Mouse (Mus musculus) heart, embryonic 14.5 days (tissue): ENCODE data around the gene Slc5a11. TPM values are rescaled to one million over a fixed set of nuclear protein-coding genes. Genes with fewer than 3 reads are reported as not detected.

Experiments used
- ATAC-seq: fragments of 200-750 bp; cut with Nextera tagmentation; 2 replicates; pipeline ENCODE4 v1.8.0; 2017; ENCODE audit warnings: low read depth, moderate TSS enrichment; ENCODE audit not compliant: insufficient number of reproducible peaks, insufficient read depth, low FRiP score
- H3K27ac ChIP-seq, 2 experiments: fragments of 200-500 bp in 1 of 2; fragments of 300-500 bp in 1 of 2; sonication (generic) in 1 of 2; replicated peaks in 1 of 2; 2 replicates each; pipeline ENCODE4 v1.5.1; 2012 to 2014; ENCODE audit warnings: low read depth in 2 of 2, low read length in 2 of 2, control low read depth in 1 of 2, mild to moderate bottlenecking in 1 of 2, mixed read lengths in 1 of 2; ENCODE audit not compliant: control insufficient read depth in 1 of 2, insufficient read depth in 1 of 2
- H3K27me3 ChIP-seq: fragments of 300-500 bp; sonication (generic); 2 replicates; pipeline ENCODE4 v1.6.1; 2014; ENCODE audit warnings: mild to moderate bottlenecking, low read length, control low read depth; ENCODE audit not compliant: control insufficient read depth, insufficient read depth
- H3K36me3 ChIP-seq: fragments of 300-500 bp; sonication (generic); 2 replicates; pipeline ENCODE4 v1.6.1; 2014; ENCODE audit warnings: mild to moderate bottlenecking, control low read depth, low read length, mixed read lengths; ENCODE audit not compliant: control insufficient read depth, insufficient read depth
- H3K4me1 ChIP-seq, 2 experiments: fragments of 200-500 bp in 1 of 2; fragments of 300-500 bp in 1 of 2; sonication (generic) in 1 of 2; 2 replicates each; pipeline ENCODE4 v1.6.1; 2012 to 2014; ENCODE audit warnings: low read length in 2 of 2, control low read depth in 1 of 2, mixed read lengths in 1 of 2; ENCODE audit not compliant: control insufficient read depth in 2 of 2, insufficient read depth in 2 of 2
- H3K4me2 ChIP-seq: fragments of 300-500 bp; sonication (generic); 2 replicates; pipeline ENCODE4 v1.6.1; 2014; ENCODE audit warnings: mild to moderate bottlenecking, low read length
- H3K4me3 ChIP-seq, 2 experiments: fragments of 200-500 bp in 1 of 2; fragments of 300-500 bp in 1 of 2; sonication (generic) in 1 of 2; 2 replicates each; pipeline ENCODE4 v1.5.1; 2012 to 2014; ENCODE audit warnings: low read length in 2 of 2, mild to moderate bottlenecking in 2 of 2, control low read depth in 1 of 2, low read depth in 1 of 2, moderate library complexity in 1 of 2; ENCODE audit not compliant: control insufficient read depth in 1 of 2, insufficient read depth in 1 of 2
- H3K9ac ChIP-seq: fragments of 300-500 bp; sonication (generic); 2 replicates; pipeline ENCODE4 v1.6.1; 2014; ENCODE audit warnings: mild to moderate bottlenecking, low read length
- H3K9me3 ChIP-seq: fragments of 300-500 bp; sonication (generic); 2 replicates; pipeline ENCODE4 v1.6.1; 2016; ENCODE audit warnings: low read length, control low read depth; ENCODE audit not compliant: control insufficient read depth
- WGBS: fragments of 180-500 bp; shearing (Covaris S2); extraction: QIAGEN DNeasy Blood & Tissue Kit; methylation state at CpG from one replicate; pipeline ENCODE4 v1.1.7; 2014; 5-methylcytosine and 5-hydroxymethylcytosine counted together
- polyA plus RNA-seq: library from polyadenylated mRNA; unstranded; fragments of >200 nt; fragmentation: Nextera tagmentation; extraction: Ambion mirVana; gene quantifications from 2 replicates; pipeline ENCODE4 v1.2.1, GENCODE M21; 2014

The Slc5a11 gene
- 0.51 TPM in 1 of 2 replicates, not detected in the other for polyA plus RNA-seq

DNA sequence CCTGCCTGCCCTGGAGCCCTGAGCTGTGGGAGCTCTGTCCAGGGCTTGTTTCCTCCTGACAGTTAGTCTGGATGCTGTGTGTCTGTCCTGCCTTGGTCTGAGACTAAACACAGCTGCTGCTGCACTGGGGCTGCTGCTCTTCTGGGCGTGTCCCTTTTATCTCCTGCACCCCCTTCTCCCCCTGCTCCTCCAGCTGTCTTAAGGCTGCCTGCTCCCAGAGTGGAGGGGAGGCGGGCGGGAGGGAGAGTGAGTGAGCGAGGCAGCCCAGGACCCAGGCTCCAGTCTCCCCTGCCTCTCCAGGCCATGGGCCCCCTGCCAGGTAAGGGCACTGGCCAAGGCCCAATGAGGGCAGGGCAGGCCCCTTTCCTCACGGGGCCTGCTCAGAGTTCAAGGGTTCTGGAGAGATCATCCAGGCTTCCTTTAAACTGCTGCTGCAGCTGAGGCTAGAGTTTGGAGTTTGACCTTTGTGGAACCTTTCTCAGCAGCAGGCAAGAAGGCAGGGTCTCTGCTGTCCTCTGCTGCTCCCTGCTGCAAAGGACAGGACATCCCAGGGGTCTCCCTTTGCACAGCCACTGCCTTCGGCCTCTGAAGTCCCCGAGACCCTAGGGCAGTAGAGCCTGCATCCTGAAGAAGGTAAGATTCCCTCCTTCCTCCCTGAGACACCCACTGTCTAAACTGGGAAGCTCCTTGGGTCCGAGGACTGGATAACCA lies at the start of gene Slc5a11:
Gene Slc5a11 (plus strand): TSS at position 416 of the 711 bp plus-strand sequence.
- ATAC-seq: peak; percentile 52; the same call in 1 of the 2 replicates
- Histone ChIP-seq H3K9ac (no peak within 1 kb of the TSS), H3K27ac (no peak within 1 kb of the TSS), H3K36me3 (no peaks in the 10 kb centered on the region), H3K9me3 (no peaks in the 10 kb centered on the region), H3K4me2 (no peak within 1 kb of the TSS), H3K4me3 (no peak within 1 kb of the TSS), H3K4me1 (peaks cover 14% of the 10 kb centered on the region in 2 experiments), H3K27me3 (no peaks in the 10 kb centered on the region)
- WGBS: 35% methylated on average over 8 of the region's 8 CpGs

DNA sequence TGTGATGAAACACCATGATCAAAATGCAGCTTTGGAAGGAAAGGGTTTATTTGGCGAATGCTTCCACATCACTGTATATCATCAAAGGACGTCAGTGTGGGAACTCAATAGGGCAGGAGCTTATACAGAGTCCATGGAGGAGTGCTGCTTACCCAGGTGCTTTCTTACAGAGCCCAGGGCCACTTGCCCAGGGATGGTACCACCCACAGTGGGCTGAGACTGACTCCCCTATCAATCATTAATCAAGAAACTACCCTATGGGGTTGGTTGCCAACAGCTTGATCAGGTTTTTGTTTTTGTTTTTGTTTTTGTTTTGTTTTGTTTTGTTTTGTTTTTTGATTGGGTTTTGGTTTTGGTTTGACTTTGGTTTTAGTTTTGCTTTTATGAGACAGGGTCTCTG lies 47.1 kb upstream of the Slc5a11 start:
- H3K9ac ChIP-seq: no peak overlapping the region
- ATAC-seq: no peak

DNA sequence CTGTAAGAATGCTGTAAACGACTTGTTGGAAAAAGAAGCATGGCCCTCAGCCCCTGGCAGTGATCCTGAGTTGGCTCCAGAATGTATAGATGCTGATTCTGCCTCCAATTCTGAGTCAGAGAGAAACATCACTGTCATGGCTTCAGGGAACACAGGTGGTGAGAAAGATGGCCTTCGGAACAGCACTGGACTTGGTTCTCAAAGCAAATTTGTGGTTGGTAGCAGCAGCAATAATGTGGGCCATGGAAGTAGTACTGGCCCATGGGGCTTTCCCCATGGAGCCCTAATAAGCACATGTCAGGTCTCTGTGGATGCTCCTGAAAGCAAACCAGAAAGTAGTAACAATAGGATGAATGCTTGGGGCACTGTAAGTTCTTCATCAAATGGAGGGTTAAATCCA lies 45.0 kb upstream of the Slc5a11 start:
- ATAC-seq: no peak
- H3K27me3 ChIP-seq: no peaks in the 10 kb centered on the region
- no peak overlapping the region for H3K27ac ChIP-seq
- peaks cover 0 to 5% of the 10 kb centered on the region in 2 experiments; a peak in 2 of 4 replicates for H3K4me1 ChIP-seq
- H3K4me3 ChIP-seq: no peak overlapping the region
- H3K36me3 ChIP-seq: peaks cover 100% of the 10 kb centered on the region
- 90% methylated on average over 2 of the region's 2 CpGs for WGBS
- H3K9me3 ChIP-seq: no peaks in the 10 kb centered on the region
- no peak overlapping the region for H3K9ac ChIP-seq
- H3K4me2 ChIP-seq: no peak overlapping the region

More for the DNA sequence above, 47.1 kb upstream of the Slc5a11 start:
- H3K4me2 ChIP-seq: no peak overlapping the region
- H3K27me3 ChIP-seq: no peaks in the 10 kb centered on the region
- H3K36me3 ChIP-seq: peaks cover 100% of the 10 kb centered on the region
- H3K4me3 ChIP-seq: no peak overlapping the region
- H3K4me1 ChIP-seq: peaks cover 0 to 12% of the 10 kb centered on the region in 2 experiments; a peak in 3 of 4 replicates
- 90% methylated on average over 2 of the region's 2 CpGs for WGBS
- no peaks in the 10 kb centered on the region for H3K9me3 ChIP-seq
- no peak overlapping the region for H3K27ac ChIP-seq

DNA sequence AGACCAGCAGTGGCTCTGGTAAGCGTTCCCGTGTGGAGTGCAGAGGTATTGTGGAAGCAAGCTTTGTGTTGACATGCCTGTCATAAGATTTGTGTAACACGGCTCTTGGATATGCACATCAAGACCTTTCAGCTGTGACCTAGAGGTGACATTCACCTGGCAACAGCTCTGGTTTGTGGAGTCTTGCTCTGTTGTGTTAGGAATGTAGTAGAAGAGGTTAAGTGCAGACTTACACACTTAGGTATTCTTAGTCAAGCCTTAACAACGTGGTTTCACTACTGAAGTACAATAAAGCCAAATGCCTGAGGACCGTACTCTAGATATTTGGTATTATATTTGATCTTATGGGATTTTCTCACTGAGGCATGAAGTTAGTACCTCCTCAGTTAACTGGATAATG lies 42.5 kb upstream of the Slc5a11 start:
- Histone ChIP-seq H3K4me1 (peaks cover 0 to 5% of the 10 kb centered on the region in 2 experiments; a peak in 2 of 4 replicates), H3K27me3 (no peaks in the 10 kb centered on the region), H3K4me2 (no peak overlapping the region), H3K4me3 (no peak overlapping the region), H3K36me3 (peaks cover 100% of the 10 kb centered on the region), H3K9me3 (no peaks in the 10 kb centered on the region), H3K27ac (no peak overlapping the region), H3K9ac (no peak overlapping the region)
- WGBS: 44% methylated on average over 5 of the region's 5 CpGs
- ATAC-seq: no peak

- Histone ChIP-seq H3K9me3 (no peaks in the 10 kb centered on the region), H3K36me3 (peaks cover 100% of the 10 kb centered on the region), H3K9ac (no peak overlapping the region), H3K4me2 (no peak overlapping the region), H3K4me1 (no peaks in the 10 kb centered on the region; a peak in 1 of 4 replicates), H3K4me3 (no peak overlapping the region), H3K27ac (no peak overlapping the region), H3K27me3 (no peaks in the 10 kb centered on the region)
- ATAC-seq: no peak
Measured at GRCm38 (mm10) chr7:123177215-123177614, 37.4 kb upstream of the Slc5a11 start.

DNA sequence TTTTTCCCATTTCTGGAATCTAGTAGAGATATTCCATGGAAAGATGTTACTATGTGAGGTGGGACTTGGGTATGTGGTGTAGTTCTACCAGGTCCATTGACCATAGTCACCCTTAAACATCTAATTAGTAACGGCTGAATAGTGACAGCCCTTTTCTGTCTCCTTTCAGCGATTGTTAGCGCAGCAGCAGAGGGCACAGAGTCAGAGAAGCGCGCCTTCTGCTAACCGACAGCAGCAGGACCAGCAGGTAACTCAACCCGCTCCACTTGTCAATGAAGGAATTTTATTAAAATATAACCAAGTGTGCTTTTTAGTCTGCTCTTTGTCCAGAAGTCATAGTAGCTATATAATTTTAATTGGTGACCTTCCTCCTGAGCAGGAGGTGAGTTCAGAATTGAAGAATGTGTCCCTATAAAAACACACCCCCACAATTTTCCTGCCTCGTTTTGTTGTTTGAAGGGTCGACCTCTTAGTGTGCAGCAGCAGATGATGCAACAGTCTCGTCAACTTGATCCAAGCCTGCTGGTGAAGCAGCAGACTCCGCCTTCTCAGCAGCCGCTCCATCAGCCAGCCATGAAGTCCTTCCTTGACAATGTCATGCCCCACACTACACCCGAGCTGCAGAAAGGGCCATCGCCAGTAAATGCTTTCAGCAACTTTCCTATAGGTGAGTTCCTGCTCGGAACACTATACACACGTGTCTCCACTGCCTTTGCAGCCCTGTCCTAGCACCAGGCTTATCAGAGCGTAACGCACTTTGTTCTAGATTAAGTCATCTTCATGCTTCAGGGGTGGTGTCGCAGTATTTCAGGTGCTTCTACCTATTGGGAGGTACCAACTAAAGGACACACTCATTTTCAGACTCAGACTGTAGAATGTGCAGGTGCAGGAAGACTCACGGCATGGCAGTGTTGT lies 32.5 kb upstream of the Slc5a11 start:
- WGBS: 82% methylated on average over 20 of the region's 20 CpGs
- no peaks in the 10 kb centered on the region for H3K27me3 ChIP-seq
- ATAC-seq: no peak

GRCm38 (mm10) chr7:123184891-123185290 lies 29.7 kb upstream of the Slc5a11 start:
- no peak for ATAC-seq
- Histone ChIP-seq H3K4me1 (no peaks in the 10 kb centered on the region), H3K4me3 (no peak overlapping the region), H3K36me3 (peaks cover 99% of the 10 kb centered on the region), H3K27ac (no peak overlapping the region), H3K9ac (no peak overlapping the region), H3K27me3 (no peaks in the 10 kb centered on the region), H3K9me3 (no peaks in the 10 kb centered on the region), H3K4me2 (no peak overlapping the region)
- WGBS: 96% methylated on average over 1 of the region's 1 CpGs

More for the DNA sequence above, 32.5 kb upstream of the Slc5a11 start:
- H3K36me3 ChIP-seq: peaks cover 100% of the 10 kb centered on the region
- no peak overlapping the region for H3K9ac ChIP-seq
- H3K4me1 ChIP-seq: no peaks in the 10 kb centered on the region
- no peak overlapping the region for H3K27ac ChIP-seq
- H3K4me3 ChIP-seq: no peak overlapping the region
- no peak overlapping the region for H3K4me2 ChIP-seq
- no peaks in the 10 kb centered on the region for H3K9me3 ChIP-seq
